Mouse (Mus musculus): ENCODE results near the gene Ammecr1.

GRCm38 (mm10) chrX:142846266-142846665, 120.3 kb downstream of the Ammecr1 start:
- TF ChIP-seq EP300 (optimal IDR thresholded peaks at IDR 0.05), result no peak
- TF ChIP-seq CTCF (IDR thresholded peaks at IDR 0.05; ENCODE audit: low read depth), result no peak
